Mouse (Mus musculus): ENCODE results near the gene Akap12. TPM values are rescaled to one million over a fixed set of nuclear protein-coding genes. Genes with fewer than 3 reads are reported as not detected.

Akap12 gene
- polyA plus RNA-seq, 1 experiment: 149 TPM

GRCm38 (mm10) chr10:4388384-4388745 lies 122.2 kb downstream of the Akap12 start:
- TF ChIP-seq POLR2A (IDR thresholded peaks at IDR 0.05; ENCODE audit: low read depth, low read length) (no peak), CTCF (IDR thresholded peaks at IDR 0.05; ENCODE audit: borderline replicate concordance, insufficient read depth, low read length) (no peak)
- Histone ChIP-seq H3K4me1 (ENCODE audit: control insufficient read depth, insufficient read depth, low read length) (peaks cover 7% of the 10 kb centered on the region), H3K27ac (ENCODE audit: insufficient read depth, low read length) (peak overlapping the region; percentile 14; the same call in 1 of the 2 replicates), H3K4me3 (ENCODE audit: insufficient read depth, low read length) (peak overlapping the region; percentile 83)

DNA sequence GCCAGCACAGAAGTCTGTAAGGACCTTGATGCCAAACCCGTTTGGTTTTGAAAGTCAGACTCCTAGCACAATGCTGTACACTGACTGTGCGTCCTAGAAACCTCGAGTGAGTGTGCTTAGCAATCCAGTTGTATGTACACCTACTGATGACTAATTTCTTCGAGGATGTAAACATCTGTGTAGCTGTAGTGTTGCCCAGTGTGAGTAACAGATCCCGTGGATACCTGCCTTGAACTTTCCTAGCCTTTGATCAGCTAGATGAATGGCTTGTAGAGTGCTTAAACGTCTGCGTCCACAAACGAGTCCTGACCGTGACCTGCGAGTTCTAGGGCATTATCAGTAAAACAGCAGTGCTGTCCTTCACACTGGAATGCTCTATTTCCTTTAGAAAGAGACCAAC lies 122.9 kb downstream of the Akap12 start:
- H3K4me3 ChIP-seq (ENCODE audit: insufficient read depth, low read length): peak overlapping the region; percentile 83
- TF ChIP-seq POLR2A (IDR thresholded peaks at IDR 0.05; ENCODE audit: low read depth, low read length) (no peak), CTCF (IDR thresholded peaks at IDR 0.05; ENCODE audit: borderline replicate concordance, insufficient read depth, low read length) (no peak)
- H3K27ac ChIP-seq (ENCODE audit: insufficient read depth, low read length): 0 out of 2 replicates have a peak overlapping the region, but pooled peaks have one; percentile 4
- H3K4me1 ChIP-seq (ENCODE audit: control insufficient read depth, insufficient read depth, low read length): peaks cover 7% of the 10 kb centered on the region

DNA sequence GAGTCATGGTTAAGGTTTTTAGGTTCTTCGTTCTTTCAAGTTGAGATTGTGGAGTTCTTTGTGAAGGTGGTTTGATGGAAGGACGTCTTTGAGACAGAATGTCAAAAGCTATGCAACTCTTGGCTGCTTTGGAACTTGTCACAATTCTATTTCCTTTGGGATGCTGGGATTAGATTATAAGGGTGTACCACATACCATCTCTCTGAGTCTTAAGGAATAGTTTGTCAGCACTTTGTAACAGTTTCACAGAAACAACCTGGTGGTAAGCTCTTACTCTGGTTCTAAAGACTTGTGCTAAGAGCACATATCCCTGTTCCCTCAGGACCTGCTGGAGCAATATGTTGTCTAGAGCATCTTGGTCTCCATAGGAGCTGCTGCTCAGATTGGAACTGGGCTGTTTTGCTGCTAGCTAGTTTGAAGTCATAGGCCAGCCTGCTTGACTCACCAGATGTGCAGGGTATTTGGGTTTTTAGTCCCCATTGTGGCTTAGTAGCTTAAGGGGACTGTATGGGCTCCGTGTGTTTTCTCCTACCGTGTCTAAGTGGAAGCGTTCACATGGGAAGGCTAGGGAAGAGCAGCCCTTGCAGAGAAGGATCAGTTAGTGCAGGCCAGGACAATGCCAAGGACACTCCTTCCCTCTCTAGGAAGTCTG lies 123.4 kb downstream of the Akap12 start:
- Histone ChIP-seq H3K27ac (ENCODE audit: insufficient read depth, low read length) (0 out of 2 replicates have a peak overlapping the region, but pooled peaks have one; percentile 4), H3K4me3 (ENCODE audit: insufficient read depth, low read length) (peak overlapping the region; percentile 83), H3K4me1 (ENCODE audit: control insufficient read depth, insufficient read depth, low read length) (peaks cover 7% of the 10 kb centered on the region)
- TF ChIP-seq CTCF (IDR thresholded peaks at IDR 0.05; ENCODE audit: borderline replicate concordance, insufficient read depth, low read length) (no peak), POLR2A (IDR thresholded peaks at IDR 0.05; ENCODE audit: low read depth, low read length) (no peak)

- no peak overlapping the region for H3K4me3 ChIP-seq (ENCODE audit: insufficient read depth, low read length)
Observed at GRCm38 (mm10) chr10:4390550-4390949, 124.4 kb downstream of the Akap12 start.

GRCm38 (mm10) chr10:4391076-4391475 lies 124.9 kb downstream of the Akap12 start:
- TF ChIP-seq POLR2A (IDR thresholded peaks at IDR 0.05; ENCODE audit: low read depth, low read length) (no peak), CTCF (IDR thresholded peaks at IDR 0.05; ENCODE audit: borderline replicate concordance, insufficient read depth, low read length) (no peak)
- Histone ChIP-seq H3K27ac (ENCODE audit: insufficient read depth, low read length) (no peak overlapping the region), H3K4me3 (ENCODE audit: insufficient read depth, low read length) (no peak overlapping the region), H3K4me1 (ENCODE audit: control insufficient read depth, insufficient read depth, low read length) (peaks cover 12% of the 10 kb centered on the region)

More at GRCm38 (mm10) chr10:4390550-4390949, 124.4 kb downstream of the Akap12 start:
- Histone ChIP-seq H3K4me1 (ENCODE audit: control insufficient read depth, insufficient read depth, low read length) (peaks cover 12% of the 10 kb centered on the region), H3K27ac (ENCODE audit: insufficient read depth, low read length) (no peak overlapping the region)
- TF ChIP-seq CTCF (IDR thresholded peaks at IDR 0.05; ENCODE audit: borderline replicate concordance, insufficient read depth, low read length) (no peak), POLR2A (IDR thresholded peaks at IDR 0.05; ENCODE audit: low read depth, low read length) (no peak)

GRCm38 (mm10) chr10:4391851-4392250 lies 125.7 kb downstream of the Akap12 start:
- Histone ChIP-seq H3K4me3 (ENCODE audit: insufficient read depth, low read length) (no peak overlapping the region), H3K4me1 (ENCODE audit: control insufficient read depth, insufficient read depth, low read length) (peaks cover 12% of the 10 kb centered on the region), H3K27ac (ENCODE audit: insufficient read depth, low read length) (no peak overlapping the region)
- no peak for TF ChIP-seq CTCF (IDR thresholded peaks at IDR 0.05; ENCODE audit: borderline replicate concordance, insufficient read depth, low read length)
- TF ChIP-seq POLR2A (IDR thresholded peaks at IDR 0.05; ENCODE audit: low read depth, low read length): no peak

DNA sequence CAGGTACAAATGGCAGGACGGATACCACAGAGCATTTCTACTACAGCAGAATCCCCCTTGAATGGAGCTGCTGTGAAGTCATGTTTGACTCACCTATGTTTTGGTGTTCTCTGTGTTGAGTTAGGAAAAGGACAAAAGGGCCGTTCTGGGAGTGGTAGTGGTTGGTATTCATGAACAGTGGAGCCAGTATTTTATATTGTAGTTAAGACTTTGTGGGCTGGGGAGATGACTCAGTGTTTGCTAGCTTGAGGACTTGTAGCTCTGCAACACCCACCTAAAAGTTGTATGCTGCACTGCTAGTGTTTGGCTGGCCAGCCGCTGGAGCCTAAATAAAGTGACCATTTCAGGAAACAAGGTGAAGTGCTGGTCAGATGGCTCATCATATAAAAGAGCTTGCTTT lies 129.1 kb downstream of the Akap12 start:
- H3K4me1 ChIP-seq (ENCODE audit: control insufficient read depth, insufficient read depth, low read length): peaks cover 8% of the 10 kb centered on the region
- H3K4me3 ChIP-seq (ENCODE audit: insufficient read depth, low read length): no peak overlapping the region
- no peak overlapping the region for H3K27ac ChIP-seq (ENCODE audit: insufficient read depth, low read length)
- TF ChIP-seq POLR2A (IDR thresholded peaks at IDR 0.05; ENCODE audit: low read depth, low read length) (no peak), CTCF (IDR thresholded peaks at IDR 0.05; ENCODE audit: borderline replicate concordance, insufficient read depth, low read length) (no peak)

GRCm38 (mm10) chr10:4398058-4398457 lies 131.9 kb downstream of the Akap12 start:
- peaks cover 5% of the 10 kb centered on the region; the same call in 1 of the 2 replicates for H3K4me1 ChIP-seq (ENCODE audit: control insufficient read depth, insufficient read depth, low read length)
- TF ChIP-seq CTCF (IDR thresholded peaks at IDR 0.05; ENCODE audit: borderline replicate concordance, insufficient read depth, low read length) (no peak), POLR2A (IDR thresholded peaks at IDR 0.05; ENCODE audit: low read depth, low read length) (no peak)
- no peak overlapping the region for H3K27ac ChIP-seq (ENCODE audit: insufficient read depth, low read length)
- H3K4me3 ChIP-seq (ENCODE audit: insufficient read depth, low read length): no peak overlapping the region

DNA sequence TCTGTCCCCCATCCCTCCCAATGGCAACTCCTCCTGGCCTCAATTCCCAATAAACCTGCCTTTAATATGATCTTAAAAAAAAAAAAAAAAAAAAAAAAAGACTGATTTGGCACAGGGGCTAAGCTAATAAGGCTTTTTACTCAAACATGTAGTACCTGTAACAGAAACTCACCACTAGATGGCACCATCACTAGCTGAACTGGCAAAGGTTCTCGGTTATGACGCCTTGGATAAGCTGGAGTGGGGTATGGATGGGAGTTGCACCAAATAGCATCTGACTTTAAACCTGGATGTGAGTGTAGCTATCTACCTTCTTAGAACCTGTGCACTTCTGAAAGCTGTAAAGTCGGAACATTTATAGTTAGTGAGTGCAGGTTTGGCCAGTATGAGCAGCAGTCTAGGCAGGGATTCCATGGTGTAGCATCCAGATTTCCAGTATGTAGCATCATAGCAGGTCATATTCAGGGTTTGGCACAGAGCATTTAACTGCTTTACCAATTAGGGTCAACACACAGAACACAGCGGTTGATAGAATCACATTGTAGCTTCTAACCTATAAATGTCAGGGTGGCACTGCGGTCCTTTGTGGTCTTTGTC lies 138.8 kb downstream of the Akap12 start:
- Histone ChIP-seq H3K27ac (ENCODE audit: insufficient read depth, low read length) (no peak overlapping the region), H3K4me3 (ENCODE audit: insufficient read depth, low read length) (no peak overlapping the region), H3K4me1 (ENCODE audit: control insufficient read depth, insufficient read depth, low read length) (0 out of 2 replicates have a peak, but pooled peaks cover 2% of the 10 kb centered on the region)
- no peak for TF ChIP-seq POLR2A (IDR thresholded peaks at IDR 0.05; ENCODE audit: low read depth, low read length)
- TF ChIP-seq CTCF (IDR thresholded peaks at IDR 0.05; ENCODE audit: borderline replicate concordance, insufficient read depth, low read length): no peak

- no peak for TF ChIP-seq CTCF (IDR thresholded peaks at IDR 0.05; ENCODE audit: borderline replicate concordance, insufficient read depth, low read length)
- no peak for TF ChIP-seq POLR2A (IDR thresholded peaks at IDR 0.05; ENCODE audit: low read depth, low read length)
Observed at GRCm38 (mm10) chr10:4405511-4405910, 139.3 kb downstream of the Akap12 start.

More at GRCm38 (mm10) chr10:4405511-4405910, 139.3 kb downstream of the Akap12 start:
- Histone ChIP-seq H3K27ac (ENCODE audit: insufficient read depth, low read length) (no peak overlapping the region), H3K4me3 (ENCODE audit: insufficient read depth, low read length) (no peak overlapping the region), H3K4me1 (ENCODE audit: control insufficient read depth, insufficient read depth, low read length) (0 out of 2 replicates have a peak, but pooled peaks cover 2% of the 10 kb centered on the region)

Measured in embryonic fibroblast, embryonic 13.5 days (primary cell).